Mouse (Mus musculus) common myeloid progenitor, adult 5-6 weeks (primary cell): ENCODE measurements around the gene Olfr293. TPM values are rescaled to one million over a fixed set of nuclear protein-coding genes. Genes with fewer than 3 reads are reported as not detected.

ENCODE experiments used
- ATAC-seq: replicated peaks from 2 replicates; pipeline ENCODE4 v1.8.0; 2016; ENCODE audit warnings: low read depth, mild to moderate bottlenecking, moderate TSS enrichment, inconsistent platforms; ENCODE audit not compliant: poor library complexity, severe bottlenecking
- total RNA-seq: library from RNA; stranded (forward); fragments of 200-1000, 187-1606 nt; gene quantifications from 2 replicates; pipeline ENCODE4 v1.2.3, GENCODE M21; 2017

The Olfr293 gene
- total RNA-seq, result not detected in 2 replicates

- ATAC-seq, result no peak
Observed at GRCm38 (mm10) chr7:86648761-86649160, at the start of gene Olfr293. TSS of gene Olfr293 (plus strand) at chr7:86649061.

- ATAC-seq, result no peak
Observed at GRCm38 (mm10) chr7:86616543-86616942, 32.3 kb upstream of the Olfr293 start, which contains the start of gene Olfr294. TSS of gene Olfr294 (minus strand) at chr7:86616643.

- ATAC-seq, result no peak
Observed at GRCm38 (mm10) chr7:86688030-86688429, 39.2 kb downstream of the Olfr293 start, which contains the start of gene Olfr292. TSS of gene Olfr292 (plus strand) at chr7:86688330.

Other genes starting within 250 kb of the Olfr293 start
- not detected in 2 replicates for gene Olfr301, start 245.2 kb upstream of the Olfr293 start, total RNA-seq
- not detected in 2 replicates for gene Olfr299, start 189.1 kb upstream of the Olfr293 start, total RNA-seq
- gene Olfr298, start 156.6 kb upstream of the Olfr293 start, total RNA-seq, result not detected in 2 replicates
- not detected in 2 replicates for gene Olfr297, start 129.1 kb upstream of the Olfr293 start, total RNA-seq
- gene Olfr295, start 65.2 kb upstream of the Olfr293 start, total RNA-seq, result not detected in 2 replicates
- gene Olfr294, start 32.4 kb upstream of the Olfr293 start, total RNA-seq, result not detected in 2 replicates
- not detected in 2 replicates for gene Olfr292, start 39.3 kb downstream of the Olfr293 start, total RNA-seq
- gene Folh1, start 126.9 kb downstream of the Olfr293 start, total RNA-seq, result not detected in 2 replicates
- gene Vmn2r77, start 146.0 kb downstream of the Olfr293 start, total RNA-seq, result not detected in 2 replicates